Mouse (Mus musculus) regulatory T cell (primary cell): Measurements from ENCODE around the gene Trim34a.
"Not testable (repeated sequence)": the region's sequence is repeated elsewhere in the genome, so short reads cannot be mapped to it uniquely, and the experiment has no call there.

Experiments used
- in situ Hi-C: fragments of 300-600 bp; cut with MboI, MseI; formaldehyde crosslinking; loops from one replicate; pipeline ENCODE4 v1.15.1; 2025; ENCODE audit warnings: high pct_unique_total_duplicates

Trim34a gene

DNA sequence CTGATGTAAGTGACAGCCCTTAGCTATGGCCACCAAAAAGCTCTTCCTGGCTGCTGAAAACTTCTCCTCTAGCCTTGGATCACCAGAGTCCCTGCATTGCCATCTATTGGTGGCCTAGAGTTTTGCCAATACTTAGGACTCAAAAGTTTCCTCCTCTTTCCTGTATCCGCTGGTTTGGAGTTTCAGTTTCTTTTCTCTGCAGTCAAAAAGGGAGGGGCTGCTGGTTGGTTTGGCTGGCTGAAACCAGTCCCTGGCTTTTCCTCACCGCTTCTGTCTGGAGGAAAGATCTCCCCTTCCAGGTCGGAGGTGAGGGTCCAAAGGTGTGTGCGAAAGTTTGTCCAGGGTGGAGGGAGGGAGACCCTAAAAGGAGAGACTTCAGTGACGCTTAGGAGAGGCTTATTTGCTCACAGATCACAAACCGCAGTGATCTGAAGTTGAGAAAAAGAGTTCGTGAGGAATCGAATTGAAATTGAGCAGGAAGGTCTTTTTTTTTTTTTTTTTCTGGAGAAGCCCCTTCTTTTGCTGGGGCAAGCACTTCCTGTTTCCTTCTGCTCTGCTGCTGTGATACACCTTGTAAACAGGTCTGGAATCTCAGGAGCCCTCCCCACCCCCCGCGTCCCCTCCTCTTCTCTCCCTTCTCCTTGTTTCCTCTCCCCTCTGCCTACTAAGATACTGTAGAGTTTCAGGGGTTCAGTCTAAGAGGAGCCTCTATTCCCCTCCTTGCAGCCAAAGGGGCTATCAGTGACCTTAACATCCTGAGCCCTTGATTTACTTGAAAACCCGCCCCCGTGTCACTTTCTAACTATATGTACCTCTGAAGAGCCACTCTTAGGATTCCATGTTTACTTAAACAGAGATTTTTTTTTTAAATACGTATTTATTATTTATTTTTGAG lies at the start of gene Trim34a:
Trim34a (plus strand) TSS at position 171 of the 895 bp plus-strand sequence.
- in situ Hi-C loops: loop anchor here (5.0 to 10.0 kb wide), 2 partner anchors 70 to 88 kb away; partner anchors contain the start of gene Trim12a

- in situ Hi-C loops: no loop called here
Measured at GRCm38 (mm10) chr7:104195885-104196284, 48.4 kb upstream of the Trim34a start, which contains the start of gene Olfr649. Gene Olfr649, minus strand, starts transcription at chr7:104195985.

- in situ Hi-C loops: loop anchor here (5.0 kb wide), 1 partner anchor 407 kb away; no protein-coding TSS in a partner anchor
Measured at GRCm38 (mm10) chr7:104199822-104200221, 44.4 kb upstream of the Trim34a start.

- in situ Hi-C loops: no loop called here
Measured at GRCm38 (mm10) chr7:104206197-104206596, 38.1 kb upstream of the Trim34a start.

DNA sequence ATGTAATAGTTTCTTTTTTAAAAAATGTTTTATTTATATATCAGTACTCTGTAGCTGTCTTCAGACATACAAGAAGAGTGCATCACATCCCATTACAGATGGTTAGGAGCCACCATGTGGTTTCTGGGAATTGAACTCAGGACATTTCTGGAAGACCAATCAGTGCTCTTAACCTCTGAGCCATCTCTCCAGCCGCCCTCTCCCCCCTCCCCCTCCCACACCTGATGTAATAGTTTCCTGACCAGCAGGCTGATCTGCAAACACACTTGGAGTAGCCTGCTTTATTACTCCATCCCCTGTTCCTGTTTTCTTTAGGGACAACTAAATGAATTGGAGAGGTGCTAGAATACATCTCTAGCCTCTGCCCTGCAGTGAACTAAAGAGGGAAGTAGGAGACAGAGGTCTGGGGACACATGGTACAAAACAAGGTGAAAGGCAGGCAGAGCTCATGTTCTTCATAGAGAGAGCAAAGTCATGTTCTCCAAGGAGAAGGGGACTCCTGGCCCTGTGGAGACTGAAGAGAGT lies 28.2 kb upstream of the Trim34a start:
- in situ Hi-C loops: no loop called here

GRCm38 (mm10) chr7:104217881-104218280 lies 26.4 kb upstream of the Trim34a start:
- in situ Hi-C loops: no loop called here

GRCm38 (mm10) chr7:104218701-104219569 lies 25.3 kb upstream of the Trim34a start, which contains the start of gene Trim6:
Gene Trim6, plus strand, starts transcription at chr7:104218793.
- in situ Hi-C loops: no loop called here

DNA sequence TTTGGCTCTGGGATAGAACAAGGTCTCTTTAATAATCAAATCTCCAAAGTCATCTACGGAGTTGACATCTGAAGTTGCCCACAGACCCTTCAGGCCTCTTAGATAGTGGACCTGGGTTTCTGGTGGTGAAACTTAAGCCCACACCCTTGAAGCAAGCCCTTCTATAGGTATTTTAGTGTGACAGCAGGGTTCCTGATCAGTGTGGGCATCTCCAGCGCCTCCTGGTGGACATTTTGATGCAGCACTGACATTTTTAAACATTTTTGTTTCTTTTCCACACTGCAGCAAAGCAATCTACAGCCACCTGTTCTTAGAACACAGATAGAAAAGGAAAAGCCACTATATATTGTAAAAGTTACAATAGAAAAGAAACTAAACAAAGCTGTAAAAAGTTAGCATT lies 13.1 kb upstream of the Trim34a start:
- in situ Hi-C loops: no loop called here

DNA sequence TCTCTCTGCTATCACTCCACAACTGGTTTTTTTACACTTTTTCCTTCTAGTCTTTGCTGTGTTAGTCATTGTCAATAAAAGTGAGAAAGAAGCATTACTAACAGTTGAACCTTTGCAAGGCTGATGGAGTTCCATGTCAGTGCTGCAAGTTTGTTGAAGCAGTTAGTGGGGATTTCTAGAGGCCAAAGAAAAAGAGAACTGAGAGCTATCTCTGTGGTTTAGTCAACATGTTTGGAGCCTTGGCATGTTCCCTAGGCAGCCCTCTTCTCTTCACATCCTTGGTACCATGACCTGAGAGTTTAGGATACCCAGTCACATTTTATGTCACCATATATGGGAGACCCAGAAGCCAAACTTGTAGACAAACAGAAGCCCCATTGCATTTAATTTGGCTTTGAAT lies 3.4 kb upstream of the Trim34a start:
- in situ Hi-C loops: loop anchor here (10.0 kb wide), 1 partner anchor 74 kb away; the partner anchor contains the start of gene Trim12a

DNA sequence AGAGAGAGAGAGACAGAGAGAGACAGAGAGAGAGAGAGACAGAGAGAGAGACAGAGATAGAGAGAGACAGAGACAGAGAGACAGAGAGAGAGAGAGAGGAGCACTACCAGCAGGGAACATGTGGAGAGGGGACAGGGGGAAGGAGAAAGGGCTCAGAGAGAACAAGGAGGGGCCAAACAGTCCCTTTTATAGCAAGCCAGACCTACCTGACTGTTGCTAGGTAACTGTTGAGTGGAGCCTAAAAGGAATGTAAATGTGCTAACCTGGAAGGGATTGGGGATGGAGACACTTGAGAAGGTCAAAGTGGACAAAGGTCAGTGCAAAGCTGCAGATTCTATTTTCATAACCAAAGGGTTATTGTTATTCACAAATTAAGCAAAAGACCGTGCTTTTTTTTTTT lies 641 bp upstream of the Trim34a start:
- in situ Hi-C loops: loop anchor here (10.0 kb wide), 1 partner anchor 71 kb away; the partner anchor contains the start of gene Trim12a

DNA sequence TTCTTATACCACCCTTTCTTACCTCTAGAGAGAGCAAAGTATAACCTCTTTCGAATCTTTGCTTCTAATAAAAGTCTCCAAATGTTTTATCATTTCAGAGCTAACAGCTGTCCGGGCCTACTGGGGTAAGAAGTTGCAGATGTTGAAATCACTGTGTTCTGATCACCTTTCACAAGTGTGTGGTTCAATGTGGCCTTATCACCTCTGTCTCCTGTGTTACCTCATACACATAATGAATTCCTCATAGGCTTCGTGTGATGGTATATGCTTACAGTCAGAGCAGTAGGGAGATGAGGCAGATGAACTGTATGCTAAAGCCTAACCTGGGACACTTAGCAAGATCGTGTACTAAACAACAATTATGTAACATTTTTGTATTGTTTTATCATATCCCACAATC lies 16.1 kb downstream of the Trim34a start:
- in situ Hi-C loops: not testable (repeated sequence)

DNA sequence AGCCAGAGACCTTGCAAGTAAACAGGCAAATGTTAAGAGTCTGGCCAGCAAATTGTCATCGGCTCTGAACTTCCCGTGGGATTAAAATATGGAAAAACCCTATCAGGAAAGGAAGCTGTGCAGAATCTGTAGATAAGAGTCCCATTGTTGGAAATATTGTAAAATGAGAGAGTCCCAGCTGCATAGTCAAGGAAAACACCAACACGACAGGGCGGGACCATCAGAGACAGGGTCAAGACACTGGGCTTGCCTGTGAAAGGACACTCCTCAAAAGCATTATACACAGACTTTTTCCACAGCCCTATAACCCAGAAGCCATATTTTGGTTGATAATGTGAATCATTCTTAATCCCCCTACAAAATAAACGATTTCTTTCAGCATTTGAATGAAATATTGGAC lies 21.1 kb downstream of the Trim34a start:
- in situ Hi-C loops: not testable (repeated sequence)

GRCm38 (mm10) chr7:104279361-104279760 lies 35.1 kb downstream of the Trim34a start:
- in situ Hi-C loops: loop anchor here (25.0 kb wide), 1 partner anchor 1133 kb away; the partner anchor contains the start of genes Cnga4 and Fam160a2

GRCm38 (mm10) chr7:104287576-104288443 lies 43.6 kb downstream of the Trim34a start, which contains the start of gene Trim5:
Gene Trim5, minus strand, starts transcription at chr7:104288094.
- in situ Hi-C loops: loop anchor here (25.0 kb wide), 1 partner anchor 1124 kb away; the partner anchor contains the start of genes Cnga4 and Fam160a2

DNA sequence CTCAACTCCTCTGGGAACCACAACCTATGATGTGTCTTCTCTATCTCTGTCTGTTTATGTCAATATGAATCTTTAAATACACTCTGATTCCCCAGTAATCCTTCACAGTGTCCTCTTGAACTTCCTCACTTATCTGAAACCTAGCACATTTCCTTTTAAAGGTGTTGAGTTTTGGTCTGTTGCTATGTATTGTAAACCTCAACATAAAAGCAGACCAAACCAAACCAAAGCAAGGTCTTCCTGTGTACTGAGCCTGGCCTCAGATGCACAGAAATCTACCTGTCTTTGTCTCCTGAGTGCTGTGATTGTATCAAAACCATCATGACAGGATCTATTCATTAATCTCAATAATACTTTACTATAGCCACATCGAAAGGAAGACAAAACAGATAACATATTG lies 46.4 kb downstream of the Trim34a start:
- in situ Hi-C loops: loop anchor here (25.0 kb wide), 1 partner anchor 1122 kb away; the partner anchor contains the start of genes Cnga4 and Fam160a2

- in situ Hi-C loops: loop anchor here (25.0 kb wide), 1 partner anchor 1120 kb away; the partner anchor contains the start of genes Cnga4 and Fam160a2
Measured at GRCm38 (mm10) chr7:104291638-104292400, 47.6 kb downstream of the Trim34a start.
